Mouse (Mus musculus) CH12.LX (cell line): Measurements from ENCODE around the gene Gramd1b. TPM values are rescaled to one million over a fixed set of nuclear protein-coding genes. Genes with fewer than 3 reads are reported as not detected.

Source experiments
- DNase-seq: peaks from one replicate; pipeline ENCODE4 v3.0.0-alpha.2; 2013; ENCODE audit errors: extremely low read depth
- H3K27ac ChIP-seq: 2 replicates; pipeline ENCODE4 v1.5.1; 2012; ENCODE audit warnings: low read depth, mild to moderate bottlenecking, control low read depth, moderate library complexity; ENCODE audit not compliant: insufficient read depth
- H3K27me3 ChIP-seq: replicated peaks from 2 replicates; pipeline ENCODE3; 2012; ENCODE audit warnings: inconsistent platforms
- H3K36me3 ChIP-seq, 2 experiments: replicated peaks in 1 of 2; 2 replicates each; pipeline versions ENCODE3 to v1.6.1; 2012; ENCODE audit warnings: inconsistent platforms in 1 of 2, low read length in 1 of 2, mild to moderate bottlenecking in 1 of 2, mixed read lengths in 1 of 2, moderate library complexity in 1 of 2; ENCODE audit not compliant: control insufficient read depth in 1 of 2, insufficient read depth in 1 of 2
- H3K4me1 ChIP-seq, 2 experiments: 2 replicates each; pipeline ENCODE4 v1.6.1; 2012; ENCODE audit warnings: inconsistent platforms in 1 of 2, moderate library complexity in 1 of 2; ENCODE audit not compliant: insufficient read depth in 2 of 2, control insufficient read depth in 1 of 2
- H3K4me2 ChIP-seq: 2 replicates; pipeline ENCODE4 v1.6.1; 2012; ENCODE audit warnings: low read depth, mild to moderate bottlenecking, control low read depth; ENCODE audit not compliant: poor library complexity, insufficient read depth, severe bottlenecking
- H3K4me3 ChIP-seq, 3 experiments: fragments of 150-350 bp in 1 of 3; sonication (generic) in 1 of 3; replicated peaks in 1 of 3; 2 replicates each; pipeline versions ENCODE3 to v1.5.1; 2011 to 2012; ENCODE audit warnings: low read depth in 2 of 3, low read length in 2 of 3, mild to moderate bottlenecking in 2 of 3, moderate library complexity in 2 of 3, control low read depth in 1 of 3, improper control_type of control experiment in 1 of 3, inconsistent platforms in 1 of 3, mixed read lengths in 1 of 3; ENCODE audit not compliant: poor library complexity in 1 of 3
- H3K79me2 ChIP-seq: replicated peaks from 2 replicates; pipeline ENCODE4 v1.6.1; 2012; ENCODE audit warnings: mild to moderate bottlenecking, moderate library complexity; ENCODE audit not compliant: control insufficient read depth, poor library complexity, insufficient read depth, severe bottlenecking; ENCODE audit errors: extremely low read depth
- H3K9ac ChIP-seq: 2 replicates; pipeline ENCODE4 v1.6.1; 2012; ENCODE audit warnings: low read depth, mild to moderate bottlenecking, control low read depth, moderate library complexity; ENCODE audit not compliant: insufficient read depth
- H3K9me3 ChIP-seq: replicated peaks from 2 replicates; pipeline ENCODE3; 2012; ENCODE audit warnings: low read length, inconsistent platforms, mixed read lengths
- CHD2 ChIP-seq: IDR thresholded peaks from 2 replicates; pipeline ENCODE4 v1.6.1; 2011; ENCODE audit warnings: low read length, improper control_type of control experiment
- ELF1 ChIP-seq: IDR thresholded peaks from 2 replicates; pipeline ENCODE4 v1.6.1; 2014; ENCODE audit warnings: low read depth, mild to moderate bottlenecking, inconsistent platforms, low read length, improper control_type of control experiment
- EP300 ChIP-seq: IDR thresholded peaks from 2 replicates; pipeline ENCODE4 v1.6.1; 2011; ENCODE audit warnings: low read length, improper control_type of control experiment
- ETS1 ChIP-seq: conservative IDR thresholded peaks from 2 replicates; pipeline ENCODE4 v1.6.1; 2012; ENCODE audit warnings: low read depth, mild to moderate bottlenecking, inconsistent platforms, low read length, improper control_type of control experiment, moderate library complexity
- HCFC1 ChIP-seq: IDR thresholded peaks from 2 replicates; pipeline ENCODE4 v1.6.1; 2012; ENCODE audit warnings: low read depth, mild to moderate bottlenecking, inconsistent platforms, low read length, improper control_type of control experiment
- JUN ChIP-seq: IDR thresholded peaks from 2 replicates; pipeline ENCODE4 v1.6.1; 2011; ENCODE audit warnings: low read depth, mild to moderate bottlenecking, low read length, improper control_type of control experiment, moderate library complexity; ENCODE audit not compliant: insufficient read depth
- KAT2A ChIP-seq: IDR thresholded peaks from 2 replicates; pipeline ENCODE4 v1.6.1; 2012; ENCODE audit warnings: low read length, improper control_type of control experiment, inconsistent platforms; ENCODE audit not compliant: insufficient replicate concordance
- MEF2A ChIP-seq: IDR thresholded peaks from 2 replicates; pipeline ENCODE4 v1.6.1; 2014; ENCODE audit warnings: low read depth, mild to moderate bottlenecking, inconsistent platforms, low read length, improper control_type of control experiment, borderline replicate concordance
- NRF1 ChIP-seq: IDR thresholded peaks from 2 replicates; pipeline ENCODE4 v1.6.1; 2014; ENCODE audit warnings: low read depth, mild to moderate bottlenecking, inconsistent platforms, low read length, improper control_type of control experiment, moderate library complexity
- PAX5 ChIP-seq: IDR thresholded peaks from 2 replicates; pipeline ENCODE4 v1.6.1; 2012; ENCODE audit warnings: low read length, inconsistent platforms, mixed read lengths
- POLR2AphosphoS2 ChIP-seq: IDR thresholded peaks from 2 replicates; pipeline ENCODE4 v1.6.1; 2011; ENCODE audit warnings: low read depth, low read length, improper control_type of control experiment
- RCOR1 ChIP-seq: conservative IDR thresholded peaks from 2 replicates; pipeline ENCODE4 v1.6.1; 2012; ENCODE audit warnings: low read depth, mild to moderate bottlenecking, inconsistent platforms, low read length, improper control_type of control experiment
- SMC3 ChIP-seq: IDR thresholded peaks from 2 replicates; pipeline ENCODE4 v1.6.1; 2011; ENCODE audit warnings: low read depth, low read length, improper control_type of control experiment
- TBP ChIP-seq: conservative IDR thresholded peaks from 2 replicates; pipeline ENCODE4 v1.6.1; 2011; ENCODE audit warnings: low read depth, low read length, improper control_type of control experiment
- USF1 ChIP-seq: IDR thresholded peaks from 2 replicates; pipeline ENCODE4 v1.6.1; 2014; ENCODE audit warnings: low read depth, mild to moderate bottlenecking, inconsistent platforms, low read length, improper control_type of control experiment
- ZKSCAN1 ChIP-seq: IDR thresholded peaks from 2 replicates; pipeline ENCODE4 v1.6.1; 2012; ENCODE audit warnings: low read depth, inconsistent platforms, low read length, improper control_type of control experiment, borderline replicate concordance
- ZMIZ1 ChIP-seq: IDR thresholded peaks from 2 replicates; pipeline ENCODE4 v1.6.1; 2012; ENCODE audit warnings: low read depth, mild to moderate bottlenecking, inconsistent platforms, low read length, improper control_type of control experiment
- ZNF384 ChIP-seq: IDR thresholded peaks from 2 replicates; pipeline ENCODE4 v1.6.1; 2012; ENCODE audit warnings: low read depth, low read length, improper control_type of control experiment, inconsistent platforms
- dilution Hi-C: fragments of 300-500 bp; cut with MboI; formaldehyde crosslinking; loops from 2 replicates; pipeline ENCODE4 v1.14.3; 2020; ENCODE audit warnings: low sequenced_read_pairs; ENCODE audit not compliant: extremely low pct_unique_long_range_greater_than_20kb, extremely low pct_ligation_motif_present
- in situ Hi-C: fragments of 300-500 bp; cut with MboI; formaldehyde crosslinking; loops from 3 replicates; pipeline ENCODE4 v1.14.3; 2019; ENCODE audit warnings: low sequenced_read_pairs, low pct_ligation_motif_present, low pct_unique_long_range_greater_than_20kb, mixed read lengths
- polyA plus RNA-seq: library from polyadenylated mRNA; unstranded; fragments of >175 nt; gene quantifications from 2 replicates; pipeline ENCODE4 v1.2.1, GENCODE M21; 2012; ENCODE audit warnings: low read depth; ENCODE audit not compliant: insufficient read length
- total RNA-seq, 2 experiments: library from RNA; depleted of rRNA; stranded (reverse); fragments of 300-350 nt in 1 of 2; fragments of >200 nt in 1 of 2; gene quantifications; 2 replicates each; pipeline ENCODE4 v1.2.3; 2012 to 2014

Gene Gramd1b
- total and polyA plus RNA-seq, 3 experiments: 13.3 to 40.8 (median 16.7) TPM

DNA sequence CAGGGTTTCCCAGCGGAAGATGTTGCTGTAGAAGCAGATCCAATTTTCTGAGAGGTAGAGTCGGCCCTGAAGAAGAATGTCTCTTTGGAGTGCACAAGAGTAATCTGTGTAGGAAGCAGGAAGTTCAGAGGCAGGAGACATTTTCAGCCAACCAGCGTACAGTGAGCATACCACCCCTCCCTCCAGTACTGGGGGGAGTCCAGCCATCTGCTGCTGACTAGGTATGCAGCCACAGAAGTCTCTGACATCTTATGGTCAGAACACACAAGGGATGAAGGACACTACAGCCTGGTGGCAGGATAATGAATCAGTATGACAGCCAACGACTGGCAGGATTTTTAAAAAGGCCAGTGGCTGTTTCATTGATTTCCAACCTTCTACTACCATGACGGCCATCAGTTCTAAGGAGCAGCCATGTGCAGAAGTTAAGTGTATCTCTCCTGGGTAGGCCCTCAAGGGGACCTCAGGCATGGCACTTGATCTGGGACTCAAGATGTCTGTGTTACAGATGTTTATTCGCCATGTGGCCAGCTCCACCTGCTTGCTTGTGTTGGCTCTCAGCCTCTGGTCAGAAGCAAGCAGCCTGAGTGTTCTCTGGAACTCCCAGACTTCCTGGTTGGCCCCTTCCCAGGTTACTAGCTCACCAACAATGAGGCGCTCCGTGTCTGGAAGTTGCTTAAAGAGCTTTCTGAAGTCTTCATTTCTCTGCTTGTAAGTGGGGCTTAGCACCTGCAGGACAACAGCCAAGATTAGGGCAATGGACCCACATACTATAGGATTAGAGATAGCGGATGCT, 214.1 kb downstream of the Gramd1b start:
- Histone ChIP-seq H3K36me3 (peaks cover 20 to 91% of the 10 kb centered on the region in 2 experiments), H3K4me1 (peaks cover 15 to 51% of the 10 kb centered on the region in 2 experiments), H3K9ac (no peak overlapping the region), H3K27me3 (no peaks in the 10 kb centered on the region), H3K4me3 (no peak overlapping the region), H3K9me3 (no peaks in the 10 kb centered on the region), H3K27ac (no peak overlapping the region), H3K79me2 (no peaks in the 10 kb centered on the region), H3K4me2 (no peak overlapping the region)
- TF ChIP-seq ZMIZ1 (no peak), JUN (no peak), PAX5 (no peak), RCOR1 (no peak)
- in situ Hi-C loops: no loop called here
- DNase-seq: no peak
- dilution Hi-C loops: no loop called here

DNA sequence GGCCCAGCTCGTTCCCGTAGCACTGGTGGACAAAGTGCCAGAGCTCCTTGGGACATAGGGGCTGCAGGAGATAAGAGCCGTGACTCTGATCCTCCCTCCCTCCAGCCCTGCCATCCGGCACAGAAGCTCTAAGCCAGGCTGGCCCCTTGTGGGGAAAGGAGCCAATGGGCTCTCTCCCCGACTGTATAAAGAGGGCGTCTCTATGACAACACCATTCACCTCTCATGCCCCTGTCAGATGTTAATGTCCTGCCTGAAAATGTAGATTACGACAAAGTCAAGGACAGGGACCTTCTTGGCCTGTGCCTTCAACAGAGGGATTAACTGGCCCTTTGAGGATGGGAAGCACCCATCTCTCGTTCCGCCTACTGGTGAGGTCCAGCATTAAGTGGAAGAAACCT, 219.4 kb downstream of the Gramd1b start:
- no peak overlapping the region for H3K9ac ChIP-seq
- peaks cover 0 to 36% of the 10 kb centered on the region in 2 experiments; a peak in 2 of 4 replicates for H3K4me1 ChIP-seq
- no peak overlapping the region for H3K4me2 ChIP-seq
- no peak for TF ChIP-seq ETS1
- no peak for TF ChIP-seq POLR2AphosphoS2
- no peak for TF ChIP-seq CHD2
- no peak for TF ChIP-seq HCFC1
- TF ChIP-seq KAT2A: no peak
- no peak overlapping the region for H3K4me3 ChIP-seq
- no peaks in the 10 kb centered on the region for H3K27me3 ChIP-seq
- H3K27ac ChIP-seq: no peak overlapping the region
- H3K36me3 ChIP-seq: peaks cover 38 to 93% of the 10 kb centered on the region in 2 experiments
- dilution Hi-C loops: no loop called here
- H3K79me2 ChIP-seq: no peaks in the 10 kb centered on the region
- in situ Hi-C loops: no loop called here
- DNase-seq: no peak
- H3K9me3 ChIP-seq: no peaks in the 10 kb centered on the region

- TF ChIP-seq SMC3: no peak
- TF ChIP-seq ZNF384: peak; percentile 78
- TF ChIP-seq TBP: no peak
- TF ChIP-seq USF1: no peak
- no peak for TF ChIP-seq ELF1
- peak; percentile 16; the same call in 1 of the 2 replicates for TF ChIP-seq MEF2A
- TF ChIP-seq NRF1: no peak
- peak; percentile 40; the same call in 1 of the 2 replicates for TF ChIP-seq ETS1
- no peak for TF ChIP-seq ZKSCAN1
- 0 out of 2 replicates have a peak, but pooled peaks have one; percentile 17 for TF ChIP-seq EP300
- Histone ChIP-seq H3K79me2 (no peaks in the 10 kb centered on the region), H3K27me3 (no peaks in the 10 kb centered on the region), H3K9me3 (no peaks in the 10 kb centered on the region), H3K27ac (no peak overlapping the region), H3K4me2 (no peak overlapping the region), H3K4me3 (no peak overlapping the region), H3K36me3 (peaks cover 45 to 94% of the 10 kb centered on the region in 2 experiments), H3K9ac (no peak overlapping the region), H3K4me1 (peaks cover 0 to 35% of the 10 kb centered on the region in 2 experiments; a peak in 2 of 4 replicates)
- in situ Hi-C loops (no loop called here), dilution Hi-C loops (no loop called here)
- peak; percentile 53 for DNase-seq
Measured at GRCm38 (mm10) chr9:40309876-40310275, 221.3 kb downstream of the Gramd1b start.
